Mouse (Mus musculus): Measurements from ENCODE around the gene Hadhb. TPM values are rescaled to one million over a fixed set of nuclear protein-coding genes. Genes with fewer than 3 reads are reported as not detected.
"Not testable (repeated sequence)": the region's sequence is repeated elsewhere in the genome, so short reads cannot be mapped to it uniquely, and the experiment has no call there.

Gene Hadhb
- total RNA-seq, 2 experiments from 2014 or later = 1,750 to 1,828 TPM

DNA sequence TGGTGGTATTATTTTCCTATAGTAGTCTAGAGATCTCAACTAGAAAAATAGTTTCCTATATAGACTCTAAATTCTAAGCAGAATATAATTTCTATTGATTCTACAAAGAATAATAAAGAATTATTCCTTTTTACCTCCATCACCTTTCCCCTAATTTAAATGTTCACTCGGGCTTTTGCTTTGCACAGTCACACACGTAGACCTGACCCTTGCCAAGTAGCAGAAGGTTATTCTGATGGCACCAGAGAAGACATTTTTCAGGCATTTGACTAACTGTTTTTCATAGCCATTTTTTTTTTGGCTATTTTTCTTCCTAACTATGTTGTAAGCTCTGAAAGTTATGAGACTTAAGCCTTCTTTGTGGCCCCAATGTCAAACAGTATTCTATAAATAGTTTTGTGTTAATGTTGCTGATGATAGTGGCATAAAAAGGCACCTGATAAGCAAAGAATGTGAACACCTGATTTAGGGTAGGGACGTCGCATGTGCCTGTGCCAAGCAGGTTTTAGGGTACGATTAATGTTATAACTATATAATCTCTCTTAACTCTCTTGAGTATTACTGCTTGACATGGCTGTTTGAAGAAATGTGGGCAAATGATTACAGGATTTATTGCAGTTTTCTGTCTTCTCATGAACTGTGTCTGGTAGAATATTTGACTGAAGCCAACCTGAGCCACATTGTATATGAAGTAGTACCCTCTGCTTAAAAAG lies 10.3 kb downstream of the Hadhb start:
- no peak for DNase-seq
- intact Hi-C loops (cut with DNase I) = no loop called here

- intact Hi-C loops (cut with DNase I) = no loop called here
- DNase-seq = peak; percentile 11 to 35
Observed at GRCm38 (mm10) chr5:30170303-30170940, 15.4 kb downstream of the Hadhb start.

- no peak for DNase-seq
- intact Hi-C loops (cut with DNase I) = no loop called here
Observed at GRCm38 (mm10) chr5:30172115-30172514, 17.1 kb downstream of the Hadhb start.

DNA sequence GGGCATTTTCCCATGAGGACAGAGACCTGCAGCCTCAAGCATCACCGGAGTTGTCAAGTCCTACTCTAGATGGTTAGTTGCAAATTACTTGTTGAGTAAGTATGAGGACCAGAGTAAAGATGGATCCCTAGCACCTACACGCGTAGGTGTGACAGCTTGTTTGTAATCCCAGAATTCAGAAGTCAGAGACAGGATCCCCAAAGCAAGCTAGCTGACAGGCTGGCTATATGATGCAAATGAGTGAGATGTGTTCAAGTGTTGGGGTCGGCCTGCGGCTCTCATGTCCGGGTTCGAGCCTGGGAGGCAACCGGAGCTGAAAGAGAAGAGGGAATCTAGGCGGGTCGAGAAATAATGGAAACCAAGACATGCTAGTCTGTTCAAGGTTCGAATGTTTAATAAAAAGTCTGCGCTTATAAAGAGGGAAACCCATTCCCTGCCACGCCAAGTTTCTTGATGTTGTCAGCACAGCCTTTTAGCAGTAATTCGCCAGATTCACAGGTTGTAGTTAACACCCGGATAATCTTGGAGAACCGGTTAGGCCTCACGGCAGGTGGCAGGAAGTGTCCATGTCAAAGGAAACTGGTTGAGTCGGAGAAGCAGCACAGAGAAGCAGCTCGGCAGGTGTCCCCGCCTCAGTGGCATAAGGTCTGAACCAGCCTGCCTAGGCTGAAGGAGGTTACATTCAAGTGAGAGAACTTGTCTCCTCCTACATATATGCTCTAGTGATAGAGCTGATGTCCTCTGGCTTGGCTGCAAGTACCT lies 18.1 kb downstream of the Hadhb start:
- intact Hi-C loops (cut with DNase I) = no loop called here
- no peak for DNase-seq

DNA sequence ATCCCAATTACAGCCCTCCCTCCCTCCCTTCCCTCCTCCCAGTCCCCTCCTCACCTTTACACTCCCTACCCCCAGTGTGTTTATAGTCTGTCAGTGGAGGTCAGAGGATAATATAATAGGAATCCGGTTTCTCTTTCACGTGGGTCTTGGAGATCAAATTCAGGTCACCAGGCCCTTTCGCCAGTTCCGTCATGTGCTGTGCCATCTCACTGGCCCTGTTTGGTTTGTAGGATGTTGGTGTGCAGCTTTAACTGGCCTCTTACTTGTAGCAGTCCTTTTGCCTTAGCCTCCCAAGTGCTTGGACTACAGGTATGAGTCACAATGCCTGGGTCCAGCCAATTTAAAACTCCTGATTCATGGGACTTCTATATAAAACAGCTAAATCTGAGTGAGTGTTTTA lies 20.8 kb downstream of the Hadhb start:
- no peak for DNase-seq
- intact Hi-C loops (cut with DNase I) = no loop called here

GRCm38 (mm10) chr5:30187687-30188485 lies 32.8 kb downstream of the Hadhb start:
- intact Hi-C loops (cut with DNase I) = no loop called here
- DNase-seq = no peak

- intact Hi-C loops (cut with DNase I) = loop anchor here (5.0 kb wide), 1 partner anchor 65 kb away; no protein-coding TSS in a partner anchor
Observed at GRCm38 (mm10) chr5:30192452-30192851, 37.4 kb downstream of the Hadhb start.

GRCm38 (mm10) chr5:30195340-30195739 lies 40.3 kb downstream of the Hadhb start:
- intact Hi-C loops (cut with DNase I) = no loop called here

More at GRCm38 (mm10) chr5:30192452-30192851, 37.4 kb downstream of the Hadhb start:
- no peak for DNase-seq

GRCm38 (mm10) chr5:30198257-30198656 lies 43.2 kb downstream of the Hadhb start:
- DNase-seq = no peak
- intact Hi-C loops (cut with DNase I) = no loop called here

More at GRCm38 (mm10) chr5:30195340-30195739, 40.3 kb downstream of the Hadhb start:
- no peak for DNase-seq

GRCm38 (mm10) chr5:30201521-30201920 lies 46.5 kb downstream of the Hadhb start:
- intact Hi-C loops (cut with DNase I) = no loop called here
- peak; percentile 17 to 53 for DNase-seq

DNA sequence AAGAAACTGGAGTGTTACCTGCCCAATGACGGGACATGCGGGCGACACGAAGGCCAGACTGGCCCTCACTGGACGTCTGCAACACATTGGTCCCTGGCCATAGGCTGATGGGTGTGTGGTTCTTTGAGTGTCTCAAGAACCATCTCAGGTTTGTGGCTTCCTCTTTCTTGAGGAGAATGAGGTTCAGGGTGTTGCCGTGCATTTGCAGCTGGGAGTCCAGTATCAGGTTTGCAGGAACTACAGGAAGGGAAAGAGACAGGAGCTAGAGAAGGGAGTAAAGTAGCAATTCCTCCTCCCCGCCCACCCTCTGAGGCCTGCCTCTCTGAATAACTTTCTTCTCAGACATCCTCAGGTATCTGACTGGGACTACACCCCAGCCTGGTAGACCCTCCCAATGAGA lies 47.2 kb downstream of the Hadhb start:
- DNase-seq = no peak
- intact Hi-C loops (cut with DNase I) = no loop called here

GRCm38 (mm10) chr5:30203216-30203885 lies 48.3 kb downstream of the Hadhb start:
- intact Hi-C loops (cut with DNase I) = no loop called here
- no peak for DNase-seq

GRCm38 (mm10) chr5:30204441-30204840 lies 49.4 kb downstream of the Hadhb start:
- intact Hi-C loops (cut with DNase I) = no loop called here
- DNase-seq = no peak

DNA sequence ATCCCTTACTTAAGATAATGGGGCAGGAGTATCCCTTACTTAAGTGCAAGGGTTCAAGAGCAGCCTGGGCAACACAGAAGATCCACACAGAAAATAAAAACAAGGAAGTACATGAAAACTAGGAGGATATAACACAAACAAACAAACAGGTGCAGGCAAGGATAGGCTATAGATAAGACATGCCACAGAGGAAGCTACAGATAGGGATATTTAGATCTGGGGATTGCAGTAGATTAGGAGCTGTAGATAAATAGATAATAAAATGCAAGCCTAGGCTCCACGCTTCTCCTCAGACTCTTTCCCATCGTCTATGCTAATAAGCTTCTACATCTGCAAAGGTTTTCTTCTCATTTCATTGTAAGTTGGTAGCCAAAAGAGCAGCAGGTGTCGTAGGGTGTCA lies 50.0 kb downstream of the Hadhb start:
- intact Hi-C loops (cut with DNase I) = no loop called here
- no peak for DNase-seq

DNA sequence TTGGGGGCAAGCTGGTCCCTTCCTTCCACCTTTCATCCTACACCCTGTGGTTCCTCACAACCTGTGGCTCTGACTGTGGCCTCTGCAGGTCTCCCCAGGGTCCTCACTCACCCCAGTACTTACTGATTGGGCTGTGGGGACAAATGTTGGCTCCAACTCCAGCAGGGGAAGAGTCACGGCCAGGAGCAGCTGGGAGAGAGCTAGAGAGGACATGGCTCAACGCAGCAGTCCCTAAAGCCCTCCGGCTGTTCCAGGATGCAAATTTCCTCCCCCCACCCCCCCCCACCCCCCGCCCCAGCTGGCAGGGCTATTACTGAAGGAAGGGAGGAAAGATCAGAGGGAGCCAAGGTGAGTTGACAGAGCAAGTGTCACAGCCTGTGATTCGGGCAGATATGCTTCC lies 50.4 kb downstream of the Hadhb start, which contains the start of gene Adgrf3:
Adgrf3 (minus strand) TSS at position 230 of the 400 bp plus-strand sequence.
- DNase-seq = no peak
- intact Hi-C loops (cut with DNase I) = no loop called here

DNA sequence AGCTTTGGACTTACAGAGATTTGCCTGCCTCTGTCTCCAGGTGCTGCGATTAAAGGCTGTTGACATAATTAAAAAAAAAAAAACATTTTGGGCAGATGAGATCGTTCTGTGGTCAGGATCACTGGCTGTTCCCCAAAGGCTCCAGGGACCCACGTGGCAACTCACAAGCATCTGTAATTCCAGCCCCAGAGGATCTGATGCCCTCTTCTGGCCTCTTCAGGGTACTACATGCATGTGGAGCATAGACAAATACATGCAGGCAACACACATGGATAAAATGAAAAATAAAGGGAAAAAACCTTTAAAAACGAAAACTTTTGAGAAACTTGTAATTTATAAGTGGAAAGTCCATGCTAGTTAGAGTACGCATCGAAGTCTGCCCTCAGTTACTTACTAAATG lies 52.2 kb downstream of the Hadhb start:
- intact Hi-C loops (cut with DNase I) = no loop called here
- DNase-seq = peak in 1 of 2 experiments; percentile 45

DNA sequence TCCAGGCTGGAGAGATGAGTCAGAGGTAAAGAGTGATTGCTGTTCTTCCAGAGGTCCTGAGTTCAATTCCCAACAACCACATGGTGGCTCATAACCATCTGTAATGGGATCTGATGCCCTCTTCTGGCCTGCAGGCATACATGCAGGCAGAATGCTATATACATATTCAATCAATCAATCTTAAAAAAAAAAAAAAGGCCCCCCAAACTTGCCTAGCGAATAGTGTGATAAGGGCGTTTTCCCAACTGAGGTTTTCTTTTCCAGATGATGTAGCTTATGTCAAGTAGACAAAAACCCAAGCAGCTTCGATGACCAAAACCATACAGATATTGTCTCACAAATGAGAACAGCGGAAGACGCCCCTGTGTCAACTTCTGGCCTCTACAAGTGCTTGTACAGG lies 55.7 kb downstream of the Hadhb start:
- intact Hi-C loops (cut with DNase I) = loop anchor here (10.0 kb wide), 1 partner anchor 424 kb away; no protein-coding TSS in a partner anchor
- not testable (repeated sequence) for DNase-seq

GRCm38 (mm10) chr5:30214889-30215288 lies 59.8 kb downstream of the Hadhb start:
- intact Hi-C loops (cut with DNase I) = loop anchor here (5.0 to 10.0 kb wide), 2 partner anchors 267 to 420 kb away; no protein-coding TSS in a partner anchor
- peak; percentile 64 to 77 for DNase-seq

- intact Hi-C loops (cut with DNase I) = loop anchor here (5.0 to 10.0 kb wide), 2 partner anchors 266 to 419 kb away; no protein-coding TSS in a partner anchor
- DNase-seq = no peak
Observed at GRCm38 (mm10) chr5:30215970-30216369, 60.9 kb downstream of the Hadhb start.

All from heart, postnatal 14 days (tissue).